Mouse (Mus musculus) ovary, postnatal 14 days (tissue): ENCODE data around the gene Itpr3.

ENCODE experiments used
- DNase-seq: peaks from one replicate; pipeline ENCODE4 v3.0.0; 2022; ENCODE audit warnings: low spot score

Itpr3 gene

GRCm38 (mm10) chr17:27144152-27144551 is 87.0 kb downstream of the Itpr3 start:
- DNase-seq, result no peak

GRCm38 (mm10) chr17:27146323-27146923 is 89.3 kb downstream of the Itpr3 start:
- no peak for DNase-seq

DNA sequence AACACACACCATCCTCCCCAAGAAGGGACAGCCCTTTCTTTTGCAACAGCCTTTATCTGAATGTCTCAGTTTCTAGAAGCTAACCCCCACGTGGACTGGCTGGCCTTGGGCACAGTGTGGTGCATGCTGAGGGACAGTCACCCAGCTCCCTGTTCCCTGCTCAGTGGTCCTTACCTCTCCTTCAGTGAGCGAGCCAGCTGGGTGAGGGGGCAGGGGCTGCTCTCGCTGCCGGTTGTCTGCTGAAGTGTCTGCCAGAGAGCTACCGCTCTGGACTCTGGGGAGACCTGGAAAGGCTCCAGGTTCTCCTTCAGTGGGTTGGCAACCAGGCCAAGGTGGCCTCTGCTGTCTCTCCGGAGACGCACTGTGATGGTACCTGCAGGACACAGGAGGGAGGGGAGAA is 93.8 kb downstream of the Itpr3 start:
- no peak for DNase-seq

DNA sequence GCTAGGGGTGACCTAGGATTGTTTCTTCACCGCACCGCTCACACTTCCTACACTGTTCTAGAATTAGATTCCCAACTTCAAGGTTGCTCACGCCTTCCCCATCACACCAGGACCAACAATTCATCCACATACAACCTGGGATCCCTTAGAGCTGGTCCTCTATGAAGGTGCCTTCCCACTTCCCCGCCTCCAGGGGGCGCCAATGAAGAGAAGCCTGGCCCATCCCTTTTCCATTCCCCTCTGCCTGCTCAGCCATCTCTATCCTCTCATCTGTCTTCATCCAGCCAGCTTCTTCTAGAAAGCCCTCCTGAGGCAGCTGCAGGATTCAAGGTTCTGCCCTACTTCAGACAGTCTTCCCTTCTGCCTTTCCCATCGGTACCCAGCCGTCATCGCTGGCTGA is 94.3 kb downstream of the Itpr3 start:
- DNase-seq, result no peak

- DNase-seq, result no peak
These were observed 96.0 kb downstream of the Itpr3 start for GRCm38 (mm10) chr17:27152976-27153723.

DNA sequence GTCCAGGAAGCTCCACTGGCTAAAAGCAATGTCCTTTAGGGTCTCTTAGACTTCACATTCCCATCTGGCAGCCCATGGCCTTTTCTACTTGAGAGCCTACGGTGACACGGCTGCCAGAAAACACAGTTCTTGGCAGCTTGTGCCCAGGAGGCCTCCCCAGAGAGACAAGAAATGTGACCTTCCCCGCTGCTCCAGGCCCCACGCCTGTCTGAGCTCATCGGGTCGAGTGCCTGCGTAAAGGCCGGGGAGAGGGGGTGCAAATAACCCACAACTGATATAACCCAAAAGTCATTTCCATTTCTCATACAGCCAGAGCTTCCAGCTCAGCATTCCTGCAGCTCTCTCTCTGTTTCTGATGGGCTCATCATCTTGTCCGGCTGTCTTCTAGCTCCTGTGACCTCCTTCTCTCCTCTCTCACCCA is 96.7 kb downstream of the Itpr3 start:
- DNase-seq, result no peak

DNA sequence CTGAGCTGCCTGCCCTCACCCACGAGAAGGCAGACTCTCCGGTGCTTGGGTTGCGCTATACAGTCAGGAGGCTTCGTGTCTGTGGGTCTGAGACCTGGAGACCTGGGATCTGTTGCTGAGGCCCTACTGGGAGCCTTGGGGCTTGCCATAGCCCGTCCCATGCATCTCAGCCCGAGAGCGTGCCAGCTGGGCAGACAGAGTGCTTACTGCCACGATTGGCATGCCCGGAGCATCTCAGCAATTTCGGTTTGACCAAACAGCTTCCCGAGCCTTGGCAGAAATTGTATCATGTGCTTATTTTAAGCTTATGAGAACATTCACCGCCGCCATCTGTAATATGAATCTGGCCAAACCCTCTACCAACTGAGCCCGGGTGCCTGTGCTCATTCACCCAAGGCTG is 97.2 kb downstream of the Itpr3 start:
- no peak for DNase-seq

DNA sequence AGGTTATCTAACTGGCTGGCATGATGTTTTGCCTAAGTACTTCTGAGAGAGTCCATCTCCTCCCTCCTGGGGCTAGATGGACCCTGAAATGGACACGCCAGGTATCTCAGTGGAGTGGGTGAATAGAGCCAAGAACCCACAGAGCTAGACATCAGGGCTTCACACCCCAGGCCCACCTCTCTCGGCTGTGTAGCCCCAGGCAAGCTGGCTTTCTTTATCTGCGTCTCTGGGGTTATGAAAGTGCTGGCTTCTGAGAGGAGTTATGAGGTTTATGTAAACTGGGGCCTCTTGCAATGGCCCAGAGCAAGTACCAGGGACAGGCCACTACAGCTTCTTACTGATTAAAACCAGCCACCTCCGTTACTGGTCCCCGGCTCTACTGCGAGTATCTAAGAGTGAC is 97.8 kb downstream of the Itpr3 start:
- DNase-seq, result no peak

- no peak for DNase-seq
These were observed 98.6 kb downstream of the Itpr3 start for GRCm38 (mm10) chr17:27155752-27156151.

DNA sequence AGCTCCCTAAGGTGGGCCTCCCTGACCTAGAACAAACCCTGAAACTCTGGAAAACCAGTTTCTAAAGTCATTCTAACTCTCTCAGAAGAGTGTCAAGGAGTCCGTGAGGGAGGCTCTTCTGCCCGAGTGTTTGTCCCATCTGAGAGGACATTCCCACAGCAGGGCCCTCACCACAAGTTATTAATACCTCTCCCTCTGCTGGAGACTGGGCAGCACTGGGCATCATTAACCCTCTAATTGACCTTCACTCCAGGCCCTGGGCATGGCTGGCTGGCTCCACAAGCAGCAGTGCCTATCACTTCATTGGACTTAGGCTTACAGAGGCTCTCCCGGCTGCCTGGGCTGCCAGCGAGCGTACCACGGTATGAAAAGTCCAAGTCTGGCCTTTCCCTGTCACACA is 101.3 kb downstream of the Itpr3 start:
- DNase-seq, result no peak

- DNase-seq, result no peak
These were observed 102.1 kb downstream of the Itpr3 start for GRCm38 (mm10) chr17:27159169-27159568.

DNA sequence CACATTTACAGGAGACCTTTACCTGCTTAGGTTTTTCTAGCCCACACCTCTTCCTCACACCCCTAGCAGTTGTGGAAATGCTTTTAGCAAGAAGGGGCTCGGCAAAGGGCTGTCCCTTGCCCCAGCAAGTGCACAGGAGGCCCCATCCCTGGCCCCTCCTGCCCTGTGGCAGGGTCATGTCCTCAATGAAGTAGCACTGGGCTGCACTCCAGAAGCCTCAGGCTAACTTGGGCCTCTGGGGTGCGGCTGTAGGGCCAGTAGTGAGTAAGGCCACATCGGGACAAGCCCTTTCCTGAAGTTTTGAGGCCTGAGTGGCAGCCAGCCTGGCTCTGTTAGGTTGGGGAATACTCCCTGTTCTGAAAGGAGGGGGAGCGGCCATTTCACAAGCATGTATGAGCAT is 103.8 kb downstream of the Itpr3 start:
- DNase-seq, result no peak

DNA sequence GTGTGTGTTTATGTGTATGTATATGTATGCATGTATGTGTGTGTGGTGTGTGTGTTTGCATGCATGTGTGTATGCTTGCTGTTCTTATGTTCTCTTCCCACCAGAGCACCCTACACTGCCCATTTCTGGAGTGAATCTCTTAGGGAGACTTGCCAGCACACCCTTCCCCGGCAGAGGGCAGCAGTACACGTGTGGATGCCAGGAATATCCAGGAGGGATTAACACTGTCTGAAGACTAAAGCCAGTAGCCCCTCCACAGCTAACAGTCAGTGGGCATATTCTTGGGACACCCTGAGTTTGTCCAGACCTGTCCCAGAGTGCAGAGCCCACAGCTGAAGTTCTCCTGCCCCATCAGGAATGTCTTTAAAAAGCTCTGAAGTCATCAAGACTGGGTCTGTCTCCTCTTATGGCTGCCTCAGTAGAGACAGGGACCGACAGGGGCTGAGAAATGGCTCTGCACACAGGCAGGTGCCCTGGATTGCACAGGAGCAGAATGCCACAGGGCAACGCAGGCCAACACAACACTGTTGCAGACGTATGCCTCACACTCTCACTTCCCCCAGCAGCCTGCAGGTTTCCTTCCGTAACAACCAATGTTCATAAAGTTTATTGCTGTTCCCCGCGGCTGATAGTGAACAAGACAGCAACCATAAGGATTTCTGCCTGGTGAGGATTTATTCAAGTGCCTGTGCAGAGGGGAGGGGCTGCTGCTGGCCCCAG is 108.1 kb downstream of the Itpr3 start:
- peak; percentile 27 for DNase-seq

- DNase-seq, result no peak
These were observed 109.8 kb downstream of the Itpr3 start for GRCm38 (mm10) chr17:27166901-27167300.

GRCm38 (mm10) chr17:27167545-27167944 is 110.4 kb downstream of the Itpr3 start, which contains the start of gene Ip6k3:
TSS of gene Ip6k3 (minus strand) at chr17:27167795.
- DNase-seq, result no peak

- DNase-seq, result no peak
These were observed 111.5 kb downstream of the Itpr3 start for GRCm38 (mm10) chr17:27168569-27168968.

DNA sequence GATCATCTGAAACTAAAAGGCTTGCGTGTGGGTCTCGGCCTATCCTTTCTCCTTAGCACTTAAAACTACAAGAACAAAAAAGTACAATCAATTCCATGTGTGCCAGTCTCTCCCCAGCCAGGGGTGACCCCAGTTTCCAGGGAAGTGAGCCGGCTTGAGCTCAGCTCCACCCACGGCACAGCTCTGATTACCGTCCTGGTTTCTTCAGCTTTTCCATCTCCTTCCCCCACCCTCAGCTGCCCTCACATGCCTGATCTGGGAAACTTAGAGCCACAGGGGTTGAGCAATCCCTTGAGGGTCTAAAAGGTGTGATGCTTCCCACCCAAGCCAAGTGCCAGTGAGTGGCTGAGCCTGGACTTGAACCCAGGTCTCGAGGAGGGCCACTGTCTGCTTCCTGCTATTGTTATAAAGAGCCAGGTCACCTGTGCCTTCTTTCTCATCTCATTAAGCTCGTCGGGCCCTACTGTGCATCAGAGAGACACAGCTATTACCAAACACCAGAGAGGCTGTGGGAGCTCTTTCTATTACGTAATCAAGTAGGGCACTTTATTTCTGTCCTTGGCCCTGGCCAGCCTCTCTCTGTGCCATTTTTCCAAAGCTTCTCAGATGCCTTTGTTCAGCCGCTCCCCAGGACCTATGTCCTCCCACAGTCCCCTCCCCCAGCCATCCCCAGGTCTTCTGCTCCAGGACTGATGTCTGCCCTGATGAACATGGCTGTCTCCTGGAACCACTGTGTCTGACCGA is 113.0 kb downstream of the Itpr3 start:
- no peak for DNase-seq

GRCm38 (mm10) chr17:27171121-27171520 is 114.0 kb downstream of the Itpr3 start:
- DNase-seq, result no peak
